Mouse (Mus musculus): ENCODE data around the gene Stpg3.

Stpg3 gene

GRCm38 (mm10) chr2:25210686-25211085 lies 3.8 kb downstream of the Stpg3 start:
- in situ Hi-C loops (cut with MboI): no loop called here

GRCm38 (mm10) chr2:25207593-25207992 lies 6.8 kb downstream of the Stpg3 start:
- in situ Hi-C loops (cut with MboI): no loop called here

GRCm38 (mm10) chr2:25203631-25204214 lies 10.7 kb downstream of the Stpg3 start:
- in situ Hi-C loops (cut with MboI): no loop called here

GRCm38 (mm10) chr2:25200631-25201030 lies 13.8 kb downstream of the Stpg3 start:
- in situ Hi-C loops (cut with MboI): no loop called here

- in situ Hi-C loops (cut with MboI): no loop called here
Measured at GRCm38 (mm10) chr2:25197946-25198345, 16.5 kb downstream of the Stpg3 start.

GRCm38 (mm10) chr2:25197191-25197590 lies 17.2 kb downstream of the Stpg3 start:
- in situ Hi-C loops (cut with MboI): no loop called here

GRCm38 (mm10) chr2:25196172-25196954 lies 18.1 kb downstream of the Stpg3 start, which contains the start of gene Tor4a:
Gene Tor4a (minus strand): TSS chr2:25196886.
- in situ Hi-C loops (cut with MboI): no loop called here

GRCm38 (mm10) chr2:25195211-25196156 lies 19.0 kb downstream of the Stpg3 start:
- in situ Hi-C loops (cut with MboI): no loop called here

GRCm38 (mm10) chr2:25194486-25195171 lies 19.8 kb downstream of the Stpg3 start:
- in situ Hi-C loops (cut with MboI): no loop called here

GRCm38 (mm10) chr2:25194006-25194405 lies 20.4 kb downstream of the Stpg3 start:
- in situ Hi-C loops (cut with MboI): no loop called here

GRCm38 (mm10) chr2:25193330-25193770 lies 21.1 kb downstream of the Stpg3 start:
- in situ Hi-C loops (cut with MboI): no loop called here

GRCm38 (mm10) chr2:25187841-25188240 lies 26.6 kb downstream of the Stpg3 start:
- in situ Hi-C loops (cut with MboI): no loop called here

GRCm38 (mm10) chr2:25186575-25186930 lies 27.9 kb downstream of the Stpg3 start:
- in situ Hi-C loops (cut with MboI): no loop called here

- in situ Hi-C loops (cut with MboI): no loop called here
Measured at GRCm38 (mm10) chr2:25185625-25186574, 28.5 kb downstream of the Stpg3 start.

GRCm38 (mm10) chr2:25184496-25184895 lies 29.9 kb downstream of the Stpg3 start:
- in situ Hi-C loops (cut with MboI): no loop called here

- in situ Hi-C loops (cut with MboI): no loop called here
Measured at GRCm38 (mm10) chr2:25183336-25183735, 31.1 kb downstream of the Stpg3 start.

GRCm38 (mm10) chr2:25182664-25183063 lies 31.8 kb downstream of the Stpg3 start:
- in situ Hi-C loops (cut with MboI): no loop called here

GRCm38 (mm10) chr2:25181891-25182397 lies 32.5 kb downstream of the Stpg3 start:
- in situ Hi-C loops (cut with MboI): no loop called here

GRCm38 (mm10) chr2:25180973-25181890 lies 33.2 kb downstream of the Stpg3 start:
- in situ Hi-C loops (cut with MboI): no loop called here

Data from mature B cell (primary cell).